Mouse (Mus musculus) embryo, embryonic 9.5 days (tissue): ENCODE measurements around the gene Gpr162.

Source experiments
- DNase-seq: peaks from one replicate; pipeline ENCODE4 v3.0.0-alpha.2; 2017; ENCODE audit errors: extremely low spot score

Gpr162 gene

DNA sequence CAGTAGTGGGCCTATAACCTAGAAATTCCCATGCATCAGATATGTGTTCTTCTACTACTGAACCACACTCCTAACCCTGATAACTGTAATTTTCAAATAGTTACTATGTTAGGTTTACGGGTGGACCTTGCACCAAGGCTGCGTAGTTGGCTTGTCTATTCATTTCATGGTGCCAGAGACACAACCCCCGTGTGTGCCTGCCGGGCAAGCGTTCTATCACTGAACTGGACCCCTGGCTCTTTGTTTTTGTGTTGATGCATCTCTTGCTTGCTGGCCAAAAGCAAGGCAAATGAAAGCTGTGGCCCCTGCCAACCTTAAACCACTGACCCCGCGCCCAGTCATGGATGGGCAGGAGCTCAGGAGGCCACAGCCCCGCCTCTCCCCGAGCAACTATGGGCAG is 18.0 kb upstream of the Gpr162 start:
- no peak for DNase-seq

DNA sequence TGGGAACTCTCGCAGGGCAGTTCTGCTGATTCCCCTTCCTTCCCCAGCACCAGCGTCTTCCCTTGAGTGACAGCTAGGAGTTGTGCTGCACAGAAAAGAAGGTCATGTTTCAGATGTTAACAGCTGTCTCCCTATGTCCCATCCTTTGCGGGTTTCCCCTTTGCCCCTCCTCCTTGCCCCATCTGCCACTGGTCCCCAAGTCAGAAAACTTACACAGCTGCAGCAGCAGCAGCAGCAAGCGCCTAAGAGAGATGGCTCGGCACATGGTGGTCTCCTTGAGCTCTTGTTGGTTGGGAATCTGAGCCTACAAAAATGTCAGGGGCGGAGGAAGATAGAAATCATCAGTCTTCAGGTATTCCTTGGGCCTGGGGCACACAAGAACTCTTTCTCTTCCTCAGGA is 15.6 kb upstream of the Gpr162 start:
- DNase-seq: no peak

DNA sequence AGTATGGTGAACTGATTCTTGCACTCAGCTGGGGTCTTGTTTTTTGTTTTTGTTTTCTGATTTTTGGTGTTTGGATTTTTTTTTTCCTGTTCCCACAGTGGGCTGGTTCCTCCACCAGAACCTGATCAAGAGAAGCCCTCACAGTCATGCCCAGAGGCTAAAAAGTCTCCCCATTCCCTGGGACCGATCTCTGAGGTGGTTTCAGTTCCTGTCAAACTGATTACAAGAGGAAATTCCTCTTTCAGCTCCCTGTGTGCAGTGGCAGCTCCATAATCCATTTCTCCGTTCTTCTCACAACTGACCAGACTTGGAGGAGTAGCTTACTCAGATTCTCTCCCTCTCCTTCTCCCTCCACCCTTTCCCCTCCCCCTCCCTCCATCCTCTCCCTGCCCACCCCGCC is 10.6 kb upstream of the Gpr162 start:
- DNase-seq: no peak

DNA sequence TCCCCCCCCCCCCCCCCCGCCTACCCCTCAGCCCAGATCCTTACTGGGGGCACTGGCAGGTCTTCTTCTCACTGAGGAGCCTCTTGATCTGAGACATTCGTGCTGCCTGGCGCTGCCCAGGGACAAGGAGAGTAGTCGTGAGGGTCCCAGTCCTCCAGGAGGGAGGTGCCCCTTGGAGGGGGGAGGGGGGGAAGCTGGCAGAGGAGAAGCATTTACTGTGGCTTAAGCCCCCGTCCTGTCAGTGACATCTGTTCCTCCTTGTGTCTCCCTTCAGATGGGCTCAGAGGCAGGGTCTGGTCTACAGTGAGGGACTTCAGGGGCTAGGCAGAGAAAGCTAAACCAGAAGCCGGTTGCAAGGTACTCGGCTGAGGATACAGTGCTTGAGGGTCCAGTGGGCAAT is 2.8 kb upstream of the Gpr162 start:
- DNase-seq: no peak

DNA sequence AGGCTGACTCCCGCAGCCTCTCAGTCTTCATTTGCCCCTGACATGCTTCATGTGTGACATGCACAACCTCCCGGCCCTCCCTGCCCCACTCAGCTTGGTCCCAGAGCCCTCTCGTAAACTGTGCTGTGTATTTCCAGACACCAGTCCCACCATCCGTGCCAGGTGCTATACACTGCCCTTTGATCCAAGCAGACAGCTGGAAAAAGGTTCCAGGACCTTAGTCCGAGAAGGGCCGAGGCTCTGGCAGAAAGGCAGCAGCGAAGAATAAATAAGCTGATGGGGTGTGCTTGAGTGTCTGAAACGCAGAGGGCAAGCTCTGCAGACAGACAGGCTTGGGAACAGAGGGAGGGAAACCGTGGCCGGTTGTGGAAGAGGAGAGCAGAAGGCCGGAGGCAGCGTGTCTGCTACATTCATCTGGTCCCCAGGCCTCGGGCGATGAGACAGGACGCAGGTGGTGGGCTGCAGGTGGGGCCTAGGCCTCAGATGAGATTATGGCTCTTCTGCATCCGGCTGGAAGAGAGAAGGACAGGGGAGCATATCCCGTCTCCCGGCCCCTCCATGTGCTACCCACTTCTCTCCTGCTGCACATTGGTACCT is 2.1 kb upstream of the Gpr162 start:
- no peak for DNase-seq

DNA sequence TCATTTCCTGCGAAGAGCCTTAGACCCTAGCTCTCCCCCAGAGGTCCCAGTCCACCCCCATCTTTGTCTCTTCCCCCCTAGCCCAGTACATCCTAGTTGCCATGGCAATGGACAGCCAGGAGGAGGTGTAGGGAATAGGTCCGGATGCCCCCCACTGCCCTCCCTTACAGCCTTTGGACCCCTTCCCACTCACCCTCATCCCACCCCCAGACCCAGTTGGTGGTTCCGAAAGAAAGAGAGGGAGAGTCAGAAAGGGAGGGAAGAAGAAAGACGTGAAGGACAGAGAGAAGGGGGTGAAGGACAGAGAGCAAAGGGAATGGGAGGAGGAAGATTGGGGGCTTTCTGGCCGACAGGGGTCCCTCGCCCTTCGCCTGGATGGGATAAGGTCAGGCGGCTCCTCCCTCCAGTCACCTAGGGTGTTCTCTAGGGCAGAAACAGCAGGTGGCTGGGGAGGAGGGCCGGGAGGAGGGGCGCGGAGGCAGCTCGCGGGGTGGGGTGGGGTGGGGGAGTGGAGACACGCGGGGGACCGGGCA is 592 bp downstream of the Gpr162 start:
- DNase-seq: no peak

DNA sequence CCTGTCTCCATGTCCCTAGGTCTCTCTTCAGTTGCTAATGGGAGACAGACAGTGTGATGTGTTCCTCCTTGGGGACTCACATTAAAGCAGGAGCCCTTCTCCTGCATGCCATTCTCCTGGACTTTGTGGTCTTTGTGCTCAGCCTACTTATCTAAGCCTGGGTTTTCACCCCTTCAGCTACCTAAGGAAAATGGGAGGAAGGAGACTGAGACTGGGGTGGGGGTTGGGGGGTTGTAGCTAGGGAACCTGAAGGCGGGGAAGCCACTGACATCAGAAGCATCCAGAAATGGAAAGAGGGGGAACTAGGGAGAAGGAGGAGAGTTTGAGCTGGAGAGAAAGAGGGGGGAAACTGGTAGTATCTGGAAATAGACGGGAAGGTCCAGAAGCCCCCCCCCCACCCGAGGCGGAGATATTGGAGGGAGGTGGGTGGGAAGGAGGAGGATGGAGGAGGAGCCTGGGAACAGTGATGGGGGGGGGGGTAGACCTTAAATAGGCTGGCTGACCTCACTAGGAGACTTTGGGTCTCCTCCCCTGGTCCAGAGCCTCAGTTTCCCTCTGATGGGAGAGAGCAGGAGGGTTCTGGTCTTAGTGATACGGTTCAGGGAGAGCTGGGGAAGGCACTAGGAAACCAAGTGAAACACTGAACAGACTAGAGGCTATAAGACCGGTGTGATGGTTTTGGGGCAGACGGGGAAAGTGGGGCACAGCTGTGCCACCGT is 1.2 kb downstream of the Gpr162 start:
- no peak for DNase-seq

DNA sequence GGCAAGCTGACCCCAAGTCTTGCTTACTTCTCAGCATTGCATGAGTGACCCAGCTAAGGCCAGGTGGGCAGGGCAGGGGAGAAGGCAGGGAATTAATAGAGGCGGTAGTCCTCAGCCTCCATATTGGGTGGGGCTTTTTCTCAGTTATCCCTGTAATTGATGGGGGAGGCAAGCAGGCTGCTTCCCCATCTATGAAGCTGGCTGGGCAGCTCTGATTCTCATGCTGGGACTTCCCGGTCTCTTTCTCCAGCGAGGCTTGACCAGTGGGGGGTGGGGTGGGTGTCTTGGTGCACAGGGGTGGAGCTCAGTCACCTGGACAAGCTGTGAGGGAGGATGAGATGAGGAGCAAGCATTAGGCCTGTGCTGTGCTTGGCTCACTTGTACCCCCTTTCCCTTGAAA is 2.0 kb downstream of the Gpr162 start:
- DNase-seq: no peak

DNA sequence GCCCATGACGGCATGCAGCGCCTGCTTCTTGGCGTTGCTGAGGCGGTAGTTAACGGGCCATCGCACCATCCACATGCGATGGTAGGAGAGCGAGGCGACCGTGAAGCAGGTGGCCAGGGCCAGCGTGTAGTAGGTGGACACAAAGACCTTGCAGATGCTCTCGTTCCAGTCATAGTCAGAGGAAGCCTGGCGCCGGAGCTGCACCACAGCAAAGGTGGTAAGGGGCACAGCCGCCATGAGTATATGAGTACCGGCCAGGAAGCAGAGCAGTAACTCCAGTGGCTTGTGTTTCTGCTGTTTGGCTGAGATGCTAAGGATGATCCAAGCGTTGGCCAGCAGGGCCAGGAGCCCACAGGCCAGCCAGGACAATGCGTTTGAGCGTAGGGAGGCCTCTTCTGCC is 2.5 kb downstream of the Gpr162 start:
- no peak for DNase-seq

DNA sequence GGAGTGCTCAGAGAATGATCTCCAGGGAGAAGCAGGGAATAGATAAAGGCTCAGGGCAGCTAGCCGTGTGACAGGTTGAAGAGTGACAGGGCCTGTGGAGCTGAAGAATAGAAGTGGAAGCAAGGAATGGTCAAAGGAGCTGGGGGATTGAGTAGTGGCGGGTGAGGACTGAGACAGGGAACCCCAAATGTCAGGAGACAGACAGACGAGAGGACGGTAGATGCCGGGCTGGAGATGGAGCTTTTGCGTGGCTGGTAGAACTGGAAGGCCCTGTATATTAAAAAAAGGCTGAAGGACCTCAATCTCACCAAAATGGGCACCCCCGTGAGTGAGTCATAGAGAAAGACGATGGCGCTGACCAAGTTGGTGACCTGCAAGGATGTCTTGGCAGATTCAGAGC is 3.3 kb downstream of the Gpr162 start:
- no peak for DNase-seq

DNA sequence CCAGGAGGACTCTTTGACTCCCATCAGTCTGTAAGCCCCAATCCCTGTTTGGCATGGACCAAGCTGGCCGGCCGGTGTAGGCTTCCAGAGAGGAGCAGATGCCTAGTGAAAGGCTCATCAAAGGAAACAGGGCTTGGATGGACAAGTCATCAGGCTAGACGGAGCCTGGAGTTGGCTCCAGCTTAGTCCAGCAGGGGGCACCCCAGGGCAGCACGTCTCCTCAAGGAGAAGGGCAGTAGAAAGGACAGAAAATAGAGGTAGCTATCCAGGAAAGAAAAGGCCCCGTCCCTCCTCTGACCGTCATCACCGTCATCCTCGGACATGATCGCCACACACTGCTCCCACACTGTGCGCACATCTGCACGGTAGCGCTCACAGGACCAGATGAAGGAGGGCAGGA is 4.1 kb downstream of the Gpr162 start:
- peak; percentile 86 for DNase-seq

DNA sequence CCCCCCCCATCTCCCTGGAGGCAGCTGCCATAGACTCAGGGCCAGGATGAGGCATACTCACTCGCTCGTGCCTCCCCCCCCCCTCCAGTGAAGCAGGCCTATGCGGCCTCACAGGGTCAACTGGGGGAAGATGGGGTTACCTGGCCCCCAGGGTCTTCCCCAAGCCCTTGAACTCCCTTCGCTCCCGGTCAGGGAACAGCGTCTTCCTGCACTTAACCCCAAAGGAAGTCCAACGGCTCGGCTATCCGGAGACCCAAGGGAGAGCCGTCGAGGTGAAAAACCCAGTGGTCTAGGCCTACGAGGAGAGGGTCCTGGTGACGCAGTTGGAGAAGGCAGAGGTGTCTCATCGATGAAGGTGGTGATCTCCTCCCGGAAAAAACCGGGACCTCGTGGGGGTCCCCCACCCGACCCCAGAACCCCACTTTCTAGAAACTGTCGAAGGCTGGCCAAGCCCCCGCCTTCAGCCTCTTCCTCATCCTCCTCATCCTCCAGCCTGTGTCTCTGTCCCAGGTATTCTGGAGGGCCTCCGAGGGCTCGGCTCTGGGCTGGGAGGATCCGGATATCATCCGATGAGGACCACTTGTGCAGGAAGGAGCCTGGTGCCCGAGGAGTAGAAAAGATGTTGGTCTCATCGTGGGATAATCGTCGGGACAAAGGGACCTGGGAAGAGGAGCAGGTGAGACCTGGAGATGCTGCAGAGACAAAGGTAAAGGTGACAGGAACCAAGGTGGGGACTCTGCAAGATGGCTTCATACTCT is 5.0 kb downstream of the Gpr162 start:
- no peak for DNase-seq

DNA sequence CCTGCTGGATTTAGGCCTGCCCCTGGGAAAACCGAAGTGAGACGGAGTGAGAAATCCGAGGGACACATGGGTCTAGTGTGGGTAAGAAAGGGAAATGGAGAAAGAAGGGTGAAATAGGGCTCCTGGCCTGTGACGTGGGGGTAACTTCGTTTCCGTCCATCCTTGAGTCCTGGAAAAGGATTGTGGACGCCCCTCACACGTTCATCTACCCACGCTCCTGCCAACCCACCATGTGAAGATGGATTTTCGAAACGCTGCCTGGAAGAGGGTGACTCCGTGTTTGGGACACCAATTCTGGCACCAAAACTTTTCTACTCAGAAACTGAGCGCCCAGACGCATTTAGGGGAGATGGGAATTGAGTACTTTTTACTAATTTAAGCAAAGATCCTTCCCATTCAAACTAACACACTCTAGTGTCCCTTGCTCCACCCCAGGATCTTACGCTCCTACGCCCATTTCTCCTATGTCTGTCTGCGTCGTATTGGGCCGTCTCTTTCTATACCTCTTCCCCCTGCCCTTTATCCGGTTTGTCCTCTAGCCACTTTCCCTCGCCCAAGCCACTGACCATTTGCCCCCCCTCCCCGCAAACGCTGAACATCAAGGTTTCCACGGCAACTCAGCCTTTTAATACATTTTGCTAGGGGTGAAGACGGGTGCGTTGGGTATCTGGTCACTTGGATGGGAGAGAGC is 5.8 kb downstream of the Gpr162 start:
- no peak for DNase-seq

DNA sequence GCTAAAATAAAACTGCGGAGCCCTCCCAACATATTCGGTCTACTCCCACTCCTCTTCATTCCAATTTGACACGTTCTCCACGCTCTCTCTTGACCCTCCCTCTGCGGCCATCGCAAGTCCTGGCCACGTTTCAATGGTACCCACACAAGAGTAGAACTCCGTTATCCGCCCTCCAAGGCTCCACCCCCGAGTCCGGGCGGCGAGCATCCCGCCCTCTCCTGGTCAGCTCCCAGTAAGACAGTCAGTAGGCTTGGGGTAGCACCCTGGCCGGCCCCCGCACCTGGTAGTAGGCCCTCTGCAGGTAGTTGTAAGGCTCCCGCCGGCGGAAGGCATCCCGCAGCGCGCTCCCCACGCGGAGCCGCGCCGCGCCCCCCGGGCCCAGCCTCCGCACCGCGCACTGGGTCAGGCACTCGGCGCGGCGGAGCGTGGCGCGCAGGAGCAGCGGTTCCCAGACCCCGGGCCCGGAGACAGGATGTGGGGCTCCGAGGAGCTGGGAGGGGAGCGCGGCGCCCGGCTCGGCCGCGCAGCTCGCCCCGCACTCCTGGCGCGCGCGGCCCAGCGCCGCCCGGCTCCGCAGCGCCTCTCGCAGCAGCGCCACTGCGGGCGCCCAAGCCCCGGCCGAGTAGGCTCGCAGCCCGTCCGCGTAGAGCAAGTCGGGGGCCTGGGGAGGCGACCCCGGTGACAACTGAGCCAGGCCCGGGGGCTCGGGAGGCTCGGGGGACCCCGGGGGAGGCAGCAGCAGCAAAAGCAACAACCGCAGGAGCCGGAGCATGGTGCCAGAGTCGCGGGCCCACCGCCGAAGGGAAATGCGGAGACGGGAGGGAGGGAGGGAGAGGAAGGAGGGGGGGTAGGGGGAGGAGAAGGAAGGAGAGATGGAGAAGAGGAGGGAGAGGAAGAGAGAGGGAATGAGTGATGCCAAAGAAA is 6.6 kb downstream of the Gpr162 start, which contains the start of gene P3h3:
Gene P3h3 (minus strand): TSS at position 837 of the 924 bp plus-strand sequence.
- DNase-seq: peak; percentile 93

DNA sequence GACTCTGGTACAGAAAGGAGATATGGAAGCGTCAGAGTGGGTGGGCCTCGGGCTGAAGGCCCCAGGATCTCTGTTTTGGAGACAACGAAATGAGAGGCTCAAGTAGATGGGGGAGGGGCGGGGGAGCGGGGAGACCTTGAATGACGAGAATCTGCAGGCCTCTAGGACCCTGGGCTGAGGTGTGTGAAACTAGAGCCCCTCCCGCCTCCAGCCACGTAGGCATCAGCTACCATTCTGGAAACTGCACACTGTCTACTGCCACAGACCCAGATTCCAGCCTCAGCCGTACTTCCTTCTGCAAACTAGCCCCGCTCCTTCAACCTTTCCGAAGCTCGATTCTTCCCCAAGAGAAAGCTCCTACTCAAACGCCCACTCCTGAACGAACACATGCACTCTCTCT is 7.5 kb downstream of the Gpr162 start:
- peak; percentile 56 for DNase-seq

DNA sequence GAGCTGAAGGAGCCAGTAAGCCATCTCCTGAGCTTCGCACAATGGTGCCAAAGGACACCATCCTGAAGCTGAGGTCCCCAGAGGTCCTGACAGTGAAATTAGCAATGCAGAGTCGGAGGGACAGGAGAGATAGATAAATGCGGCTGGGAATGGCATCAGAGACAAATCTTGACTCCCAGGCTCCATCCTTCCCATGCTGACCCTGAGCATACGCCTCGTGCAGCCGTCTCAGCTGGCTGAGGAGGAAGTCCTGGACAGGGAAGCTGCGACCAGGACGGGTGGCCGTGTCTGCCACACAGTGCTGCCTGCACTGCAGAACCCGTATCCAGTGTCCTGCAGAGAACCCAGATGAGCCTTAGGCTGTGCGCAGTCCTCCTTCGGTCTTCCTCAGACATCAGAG is 9.1 kb downstream of the Gpr162 start:
- no peak for DNase-seq

DNA sequence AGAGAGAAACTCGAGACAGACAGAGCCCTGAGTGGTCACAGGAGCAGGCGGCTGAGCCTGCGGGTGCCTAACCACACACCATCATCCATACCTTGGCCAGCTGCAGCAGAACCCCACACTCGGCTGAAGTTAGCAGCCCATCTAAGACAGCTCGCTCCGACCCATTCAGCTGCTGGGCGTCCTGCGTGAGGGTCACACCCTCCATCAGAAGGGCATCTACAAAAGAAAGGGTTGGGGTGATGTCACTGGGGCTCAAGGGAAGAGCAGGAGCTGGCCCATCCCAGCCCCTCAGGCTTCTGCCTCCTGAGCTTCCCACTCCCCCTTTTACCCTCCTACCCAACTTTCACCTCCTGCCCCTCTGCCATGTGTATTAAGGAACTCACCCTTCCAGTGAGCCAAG is 13.2 kb downstream of the Gpr162 start:
- DNase-seq: no peak

DNA sequence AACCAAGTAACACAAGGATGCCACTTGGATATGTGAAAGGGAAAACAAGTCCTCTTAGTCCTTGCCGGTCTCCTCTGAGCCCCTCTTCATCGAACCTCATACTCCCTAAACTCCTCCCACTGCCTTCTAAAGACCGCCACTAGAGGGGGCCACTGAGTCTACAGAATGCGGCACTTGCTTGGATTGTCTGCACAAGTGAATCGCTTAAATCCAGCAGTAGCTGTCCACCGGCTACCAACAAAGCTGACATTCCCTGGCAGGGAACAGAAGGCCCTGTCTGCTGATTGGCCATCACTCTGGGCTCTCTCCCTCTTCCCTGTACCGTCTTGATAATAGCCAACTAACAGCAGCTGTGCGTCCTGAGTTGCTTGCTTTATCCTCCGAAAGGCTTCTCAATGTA is 16.5 kb downstream of the Gpr162 start:
- peak; percentile 96 for DNase-seq

DNA sequence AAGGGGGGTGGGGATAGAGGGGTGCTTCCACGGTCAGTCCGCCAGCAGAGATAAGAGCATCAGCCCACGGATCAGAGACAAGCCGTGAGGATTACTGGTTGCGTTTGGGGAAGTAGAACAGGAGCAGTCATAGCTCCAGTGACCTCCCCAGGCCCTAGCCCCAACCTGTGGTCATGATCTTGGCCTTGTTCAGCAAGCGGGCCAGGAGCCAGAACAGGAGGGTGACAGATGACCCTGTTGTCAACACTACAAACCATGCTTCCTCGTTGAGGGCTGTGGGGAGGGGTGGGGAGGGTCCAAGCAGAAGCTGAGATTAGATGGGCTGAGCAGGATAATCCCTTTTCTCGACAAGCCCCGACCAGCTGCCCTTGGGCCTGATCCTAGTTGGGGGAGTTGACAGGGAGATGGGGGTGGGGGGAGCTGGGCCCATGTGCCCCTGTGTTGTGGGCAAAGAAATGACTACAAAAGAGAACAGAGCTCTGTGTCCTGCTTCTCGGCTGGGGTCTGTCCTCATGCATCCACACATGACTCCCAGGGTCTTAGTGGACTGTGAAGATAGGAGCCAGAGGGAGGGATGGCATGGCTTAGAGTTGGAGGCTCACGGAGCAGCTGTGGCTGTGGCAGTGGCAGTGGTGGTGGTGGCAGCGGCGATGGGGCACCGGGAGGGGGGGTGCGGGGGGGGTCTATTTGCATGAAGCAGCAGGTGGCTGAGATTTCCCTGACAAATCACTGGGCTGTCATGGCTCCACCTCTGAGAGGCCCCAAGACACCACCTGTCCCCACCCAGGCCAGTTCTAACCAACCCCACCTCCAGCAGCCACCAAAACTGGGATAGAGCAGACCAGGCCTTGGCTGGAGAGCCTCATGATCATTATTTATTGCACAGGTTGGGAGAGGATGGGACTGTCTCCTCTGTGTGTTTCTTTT is 23.3 kb downstream of the Gpr162 start, which contains the start of gene Gnb3:
Gene Gnb3 (minus strand): TSS at position 35 of the 927 bp plus-strand sequence.
- no peak for DNase-seq

DNA sequence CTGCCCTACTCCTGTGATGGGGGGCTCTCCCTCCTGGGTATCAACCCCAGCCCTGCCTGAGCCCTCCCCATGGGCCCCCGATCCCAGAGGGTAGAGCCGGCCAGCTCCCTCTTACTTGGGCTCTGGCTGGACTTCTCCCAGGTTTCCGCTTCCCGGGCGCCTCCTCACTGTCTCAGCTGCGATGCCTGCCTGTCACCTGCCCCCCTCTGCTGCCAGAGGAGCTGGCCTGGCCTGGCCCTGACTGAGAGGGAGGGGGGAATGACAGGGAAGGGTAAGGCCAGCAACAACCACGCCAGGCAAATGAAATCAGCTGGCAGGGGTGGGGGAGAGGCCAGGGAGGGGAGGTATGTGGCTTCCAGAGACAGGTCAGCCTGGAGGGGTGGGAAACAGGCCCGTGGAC is 24.0 kb downstream of the Gpr162 start:
- DNase-seq: no peak
